10 mouse cellular contexts compared by ENCODE assay signal in genomic region chr12:84918809-84919208, GRCm38 (mm10).
"Had no signal": no experiment of that assay in that cellular context is flagged by ENCODE, and none has a peak within 500 bp of the region (broad histone marks: within the 10 kb centered on the region; RNA-seq: fewer than 3 reads in every experiment).

No protein-coding gene starts in this region.

- DNase-seq: kidney, postnatal 10 days; lung, adult 2 months; lung, postnatal 36 days; right cerebral cortex, adult 18-20 months; right cerebral cortex, postnatal 25 days; thymus, adult 18-20 months; thymus, postnatal 14 days had no signal

- H3K4me3 ChIP-seq: limb, embryonic 10.5 days; liver, embryonic 15.5 days; midbrain, embryonic 13.5 days had no signal

- H3K4me1 ChIP-seq: liver, embryonic 15.5 days; midbrain, embryonic 13.5 days had no signal

- H3K27me3 ChIP-seq: liver, embryonic 15.5 days; midbrain, embryonic 13.5 days had no signal

- H3K27ac ChIP-seq: limb, embryonic 10.5 days; liver, embryonic 15.5 days; midbrain, embryonic 13.5 days had no signal
